Mouse (Mus musculus) effector memory CD4-positive, alpha-beta T cell, adult 5 months (primary cell): ENCODE data around the gene Cyp2j6. TPM values are rescaled to one million over a fixed set of nuclear protein-coding genes. Genes with fewer than 3 reads are reported as not detected.

ENCODE experiments used
- polyA plus RNA-seq: library from polyadenylated mRNA; unstranded; fragments of 100-300 nt; shearing (Covaris generic); gene quantifications from one replicate; pipeline ENCODE4 v1.2.1, GENCODE M21; 2017

Gene Cyp2j6
- polyA plus RNA-seq = not detected

GRCm38 (mm10) chr4:96553133-96553819 lies at the start of gene Cyp2j6:
Gene Cyp2j6, minus strand, starts transcription at chr4:96553661.

GRCm38 (mm10) chr4:96590911-96591790 lies 37.7 kb upstream of the Cyp2j6 start, which contains the start of gene Cyp2j9:
Gene Cyp2j9, minus strand, starts transcription at chr4:96591578.

GRCm38 (mm10) chr4:96507286-96507685 lies 46.2 kb downstream of the Cyp2j6 start, which contains the start of gene Cyp2j8:
Gene Cyp2j8, minus strand, starts transcription at chr4:96507386.

Other genes starting within 250 kb of the Cyp2j6 start
- gene Cyp2j11, start 205.0 kb downstream of the Cyp2j6 start, polyA plus RNA-seq = not detected
- gene Cyp2j8, start 46.3 kb downstream of the Cyp2j6 start, polyA plus RNA-seq = not detected
- 0.24 TPM for gene Cyp2j9, start 37.9 kb upstream of the Cyp2j6 start, polyA plus RNA-seq
- not detected for gene Cyp2j5, start 110.5 kb upstream of the Cyp2j6 start, polyA plus RNA-seq
- gene Gm12695, start 231.5 kb upstream of the Cyp2j6 start, polyA plus RNA-seq = not detected